Comparison of ENCODE assay signal across 13 mouse cellular contexts in genomic region chr1:182961076-182961475, GRCm38 (mm10).
"Had no signal": no experiment of that assay in that cellular context is flagged by ENCODE, and none has a peak within 500 bp of the region (broad histone marks: within the 10 kb centered on the region; RNA-seq: fewer than 3 reads in every experiment).

No protein-coding gene starts in this region.

- H3K27ac ChIP-seq: kidney, embryonic 15.5 days; limb, embryonic 13.5 days; liver, embryonic 13.5 days; midbrain, embryonic 13.5 days had no signal

- H3K36me3 ChIP-seq: kidney, embryonic 15.5 days; limb, embryonic 10.5 days; limb, embryonic 13.5 days; liver, embryonic 13.5 days; midbrain, embryonic 13.5 days had no signal

- DNase-seq: kidney, adult 11 months; kidney, adult 8-10 months; kidney, postnatal 36 days; liver; liver, embryonic 13.5 days; lung, adult 2 months; lung, postnatal 14 days; lung, postnatal 4 days; thymus, postnatal 36 days had no signal

- H3K4me3 ChIP-seq: kidney, embryonic 15.5 days; liver, embryonic 13.5 days; midbrain, embryonic 13.5 days had no signal

- H3K9me3 ChIP-seq: kidney, embryonic 15.5 days; limb, embryonic 10.5 days; limb, embryonic 13.5 days; liver, embryonic 13.5 days; midbrain, embryonic 13.5 days had no signal

- H3K9ac ChIP-seq: kidney, embryonic 15.5 days; limb, embryonic 13.5 days; liver, embryonic 13.5 days; midbrain, embryonic 13.5 days had no signal
